Mouse (Mus musculus): ENCODE measurements at regions not wholly inside any gene's neighbourhood (a gene's known extent, or its start where the extent isn't known, plus 50 kb on each side); places are given as distances from the start of the nearest gene placed in this dataset.

GRCm38 (mm10) chr6:51006074-51006591 lies 351.9 kb upstream of the Npvf start:
- no peak overlapping the region for H3K4me3 ChIP-seq (replicated peaks; ENCODE audit: control insufficient read depth, low read depth, low read length)
- H3K27ac ChIP-seq (ENCODE audit: control insufficient read depth, insufficient read depth, low read depth, low read length, poor library complexity), result no peak overlapping the region
- H3K4me1 ChIP-seq (ENCODE audit: control insufficient read depth, insufficient read depth, low read length), result no peaks in the 10 kb centered on the region; the same call in 1 of the 2 replicates
- TF ChIP-seq CTCF (IDR thresholded peaks at IDR 0.05; ENCODE audit: control insufficient read depth, insufficient read depth, low read length) (no peak), POLR2A (IDR thresholded peaks at IDR 0.05; ENCODE audit: borderline replicate concordance, control insufficient read depth, low read depth, low read length) (no peak)
- 73% methylated on average over 11 of the region's 11 CpGs for WGBS

GRCm38 (mm10) chr6:51009526-51010340 lies 355.5 kb upstream of the Npvf start:
- no peaks in the 10 kb centered on the region; the same call in 1 of the 2 replicates for H3K4me1 ChIP-seq (ENCODE audit: control insufficient read depth, insufficient read depth, low read length)
- TF ChIP-seq POLR2A (IDR thresholded peaks at IDR 0.05; ENCODE audit: borderline replicate concordance, control insufficient read depth, low read depth, low read length) (no peak), CTCF (IDR thresholded peaks at IDR 0.05; ENCODE audit: control insufficient read depth, insufficient read depth, low read length) (no peak)
- no peak overlapping the region for H3K27ac ChIP-seq (ENCODE audit: control insufficient read depth, insufficient read depth, low read depth, low read length, poor library complexity)
- no peak overlapping the region for H3K4me3 ChIP-seq (replicated peaks; ENCODE audit: control insufficient read depth, low read depth, low read length)
- 73% methylated on average over 14 of the region's 14 CpGs for WGBS

GRCm38 (mm10) chr6:51010536-51010935 lies 356.3 kb upstream of the Npvf start:
- WGBS, result 61% methylated on average over 1 of the region's 1 CpGs
- Histone ChIP-seq H3K4me1 (ENCODE audit: control insufficient read depth, insufficient read depth, low read length) (no peaks in the 10 kb centered on the region; the same call in 1 of the 2 replicates), H3K27ac (ENCODE audit: control insufficient read depth, insufficient read depth, low read depth, low read length, poor library complexity) (no peak overlapping the region), H3K4me3 (replicated peaks; ENCODE audit: control insufficient read depth, low read depth, low read length) (no peak overlapping the region)
- no peak for TF ChIP-seq CTCF (IDR thresholded peaks at IDR 0.05; ENCODE audit: control insufficient read depth, insufficient read depth, low read length)
- no peak for TF ChIP-seq POLR2A (IDR thresholded peaks at IDR 0.05; ENCODE audit: borderline replicate concordance, control insufficient read depth, low read depth, low read length)

GRCm38 (mm10) chr6:51012086-51012830 lies 358.0 kb upstream of the Npvf start:
- H3K27ac ChIP-seq (ENCODE audit: control insufficient read depth, insufficient read depth, low read depth, low read length, poor library complexity), result no peak overlapping the region
- no peak overlapping the region for H3K4me3 ChIP-seq (replicated peaks; ENCODE audit: control insufficient read depth, low read depth, low read length)
- TF ChIP-seq POLR2A (IDR thresholded peaks at IDR 0.05; ENCODE audit: borderline replicate concordance, control insufficient read depth, low read depth, low read length) (no peak), CTCF (IDR thresholded peaks at IDR 0.05; ENCODE audit: control insufficient read depth, insufficient read depth, low read length) (no peak)
- H3K4me1 ChIP-seq (ENCODE audit: control insufficient read depth, insufficient read depth, low read length), result no peaks in the 10 kb centered on the region
- WGBS, result 38% methylated on average over 15 of the region's 15 CpGs

GRCm38 (mm10) chr6:51015735-51016134 lies 361.5 kb upstream of the Npvf start:
- no peak for TF ChIP-seq CTCF (IDR thresholded peaks at IDR 0.05; ENCODE audit: control insufficient read depth, insufficient read depth, low read length)
- TF ChIP-seq POLR2A (IDR thresholded peaks at IDR 0.05; ENCODE audit: borderline replicate concordance, control insufficient read depth, low read depth, low read length), result no peak
- no peak overlapping the region for H3K27ac ChIP-seq (ENCODE audit: control insufficient read depth, insufficient read depth, low read depth, low read length, poor library complexity)
- no peaks in the 10 kb centered on the region for H3K4me1 ChIP-seq (ENCODE audit: control insufficient read depth, insufficient read depth, low read length)
- no peak overlapping the region for H3K4me3 ChIP-seq (replicated peaks; ENCODE audit: control insufficient read depth, low read depth, low read length)
- 78% methylated on average over 2 of the region's 2 CpGs for WGBS

- H3K4me3 ChIP-seq (replicated peaks; ENCODE audit: control insufficient read depth, low read depth, low read length), result no peak overlapping the region
- H3K4me1 ChIP-seq (ENCODE audit: control insufficient read depth, insufficient read depth, low read length), result no peaks in the 10 kb centered on the region
- H3K27ac ChIP-seq (ENCODE audit: control insufficient read depth, insufficient read depth, low read depth, low read length, poor library complexity), result no peak overlapping the region
- 40% methylated on average over 5 of the region's 5 CpGs for WGBS
- no peak for TF ChIP-seq POLR2A (IDR thresholded peaks at IDR 0.05; ENCODE audit: borderline replicate concordance, control insufficient read depth, low read depth, low read length)
- TF ChIP-seq CTCF (IDR thresholded peaks at IDR 0.05; ENCODE audit: control insufficient read depth, insufficient read depth, low read length), result no peak
Observed at GRCm38 (mm10) chr6:51016441-51017070, 362.3 kb upstream of the Npvf start.

GRCm38 (mm10) chr6:51017260-51017999 lies 363.2 kb upstream of the Npvf start:
- 78% methylated on average over 9 of the region's 9 CpGs for WGBS
- no peak overlapping the region for H3K4me3 ChIP-seq (replicated peaks; ENCODE audit: control insufficient read depth, low read depth, low read length)

More at GRCm38 (mm10) chr6:51017260-51017999, 363.2 kb upstream of the Npvf start:
- TF ChIP-seq POLR2A (IDR thresholded peaks at IDR 0.05; ENCODE audit: borderline replicate concordance, control insufficient read depth, low read depth, low read length) (no peak), CTCF (IDR thresholded peaks at IDR 0.05; ENCODE audit: control insufficient read depth, insufficient read depth, low read length) (no peak)
- Histone ChIP-seq H3K27ac (ENCODE audit: control insufficient read depth, insufficient read depth, low read depth, low read length, poor library complexity) (no peak overlapping the region), H3K4me1 (ENCODE audit: control insufficient read depth, insufficient read depth, low read length) (no peaks in the 10 kb centered on the region)

Data from bone marrow, adult 2 months (tissue).